Mouse (Mus musculus): ENCODE measurements around the gene Ndufaf2. TPM values are rescaled to one million over a fixed set of nuclear protein-coding genes. Genes with fewer than 3 reads are reported as not detected.

The Ndufaf2 gene
- total RNA-seq, 1 experiment: 41.1 TPM

GRCm38 (mm10) chr13:107956246-107956645 is 202.2 kb downstream of the Ndufaf2 start:
- no peak for DNase-seq (ENCODE audit: low read depth, low spot score)
- TF ChIP-seq ZC3H11A (IDR thresholded peaks at IDR 0.05; ENCODE audit: borderline replicate concordance, low read depth, low read length): no peak
- TF ChIP-seq ZNF384 (IDR thresholded peaks at IDR 0.05; ENCODE audit: low read depth, low read length): no peak
- no peak for TF ChIP-seq MAFK (IDR thresholded peaks at IDR 0.05; ENCODE audit: insufficient read depth, low read depth, low read length)
- no peak for TF ChIP-seq CHD2 (IDR thresholded peaks at IDR 0.05; ENCODE audit: low read depth, low read length)
- no peak for TF ChIP-seq HCFC1 (IDR thresholded peaks at IDR 0.05; ENCODE audit: borderline replicate concordance, insufficient read depth, low read length)
- no peak overlapping the region for H3K4me3 ChIP-seq (ENCODE audit: insufficient read depth in 1 of 2, low read depth in 1 of 2, low read length in 2 of 2, poor library complexity in 1 of 2, severe bottlenecking in 1 of 2)
- peak overlapping the region; percentile 99 for H3K27ac ChIP-seq (ENCODE audit: insufficient read depth, low read depth, low read length, poor library complexity, severe bottlenecking)
- peaks cover 9 to 16% of the 10 kb centered on the region in 2 experiments for H3K4me1 ChIP-seq (ENCODE audit: control insufficient read depth in 2 of 2, insufficient read depth in 2 of 2, low read length in 2 of 2, poor library complexity in 1 of 2)
- in situ Hi-C loops (cut with MboI; ENCODE audit: low sequenced_read_pairs in 2 of 2, unreplicated experiment in 2 of 2): no loop called here
- no peaks in the 10 kb centered on the region for H3K9me3 ChIP-seq (ENCODE audit: control insufficient read depth, insufficient read depth, low read depth, low read length)
- H3K36me3 ChIP-seq (ENCODE audit: control insufficient read depth, insufficient read depth, low read length, poor library complexity, severe bottlenecking): no peaks in the 10 kb centered on the region
- H3K9ac ChIP-seq (ENCODE audit: insufficient read depth, low read depth, low read length, poor library complexity, severe bottlenecking): no peak overlapping the region

- DNase-seq (ENCODE audit: low read depth, low spot score): peak; percentile 83
- H3K9me3 ChIP-seq (ENCODE audit: control insufficient read depth, insufficient read depth, low read depth, low read length): no peaks in the 10 kb centered on the region
These were observed 202.9 kb downstream of the Ndufaf2 start for GRCm38 (mm10) chr13:107955327-107956110.

DNA sequence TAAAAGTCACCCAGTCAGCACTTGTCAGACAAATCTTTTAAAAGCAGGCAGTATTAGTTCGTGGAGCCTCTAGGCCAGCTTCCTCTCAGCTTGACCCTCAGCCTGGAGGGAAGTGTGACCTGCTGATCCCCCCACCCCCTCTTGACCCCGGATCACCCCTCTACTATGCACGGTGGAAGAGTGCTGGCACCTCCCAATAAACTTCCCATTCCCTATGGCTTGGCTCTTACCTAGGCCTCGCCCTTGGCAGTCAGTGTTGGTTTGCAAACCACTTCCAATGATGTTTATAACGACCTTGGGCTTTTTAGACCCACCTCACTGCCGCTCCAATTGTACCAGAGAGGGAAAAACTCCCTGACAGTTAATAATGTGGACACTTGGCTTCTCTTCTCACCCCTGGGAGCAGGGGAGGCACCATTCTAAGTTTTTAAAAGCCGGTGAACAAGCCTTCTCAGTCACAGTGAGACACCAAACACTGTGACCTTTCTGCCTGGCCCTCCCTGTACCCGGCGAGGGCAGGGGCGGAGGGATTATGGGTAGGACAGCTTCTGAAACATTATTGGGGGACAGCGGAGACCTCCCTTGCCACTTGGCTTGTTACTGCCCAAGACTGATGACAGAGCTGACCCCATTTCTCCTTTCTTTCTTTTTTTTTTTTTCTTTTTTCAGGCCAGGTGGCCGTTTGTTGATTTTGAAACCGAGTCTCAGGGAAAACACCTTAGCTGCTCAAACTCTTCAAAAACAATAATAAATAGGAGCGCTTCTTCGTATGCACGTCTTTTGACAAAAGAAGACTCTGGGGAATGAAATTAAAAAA is 203.8 kb downstream of the Ndufaf2 start:
- no peak for DNase-seq (ENCODE audit: low read depth, low spot score)
- Histone ChIP-seq H3K9me3 (ENCODE audit: control insufficient read depth, insufficient read depth, low read depth, low read length) (no peaks in the 10 kb centered on the region), H3K9ac (ENCODE audit: insufficient read depth, low read depth, low read length, poor library complexity, severe bottlenecking) (peak overlapping the region; percentile 77), H3K4me1 (ENCODE audit: control insufficient read depth in 2 of 2, insufficient read depth in 2 of 2, low read length in 2 of 2, poor library complexity in 1 of 2) (peaks cover 9 to 12% of the 10 kb centered on the region in 2 experiments), H3K4me3 (ENCODE audit: insufficient read depth in 1 of 2, low read depth in 1 of 2, low read length in 2 of 2, poor library complexity in 1 of 2, severe bottlenecking in 1 of 2) (peak overlapping the region; percentile 21 to 59), H3K27ac (ENCODE audit: insufficient read depth, low read depth, low read length, poor library complexity, severe bottlenecking) (peak overlapping the region; percentile 93), H3K36me3 (ENCODE audit: control insufficient read depth, insufficient read depth, low read length, poor library complexity, severe bottlenecking) (no peaks in the 10 kb centered on the region)
- TF ChIP-seq ZNF384 (IDR thresholded peaks at IDR 0.05; ENCODE audit: low read depth, low read length): peak; percentile 77; the same call in 1 of the 2 replicates
- no peak for TF ChIP-seq HCFC1 (IDR thresholded peaks at IDR 0.05; ENCODE audit: borderline replicate concordance, insufficient read depth, low read length)
- in situ Hi-C loops (cut with MboI; ENCODE audit: low sequenced_read_pairs in 2 of 2, unreplicated experiment in 2 of 2): no loop called here

More at GRCm38 (mm10) chr13:107955327-107956110, 202.9 kb downstream of the Ndufaf2 start:
- Histone ChIP-seq H3K9ac (ENCODE audit: insufficient read depth, low read depth, low read length, poor library complexity, severe bottlenecking) (peak overlapping the region; percentile 71; the same call in 1 of the 2 replicates), H3K36me3 (ENCODE audit: control insufficient read depth, insufficient read depth, low read length, poor library complexity, severe bottlenecking) (no peaks in the 10 kb centered on the region), H3K4me1 (ENCODE audit: control insufficient read depth in 2 of 2, insufficient read depth in 2 of 2, low read length in 2 of 2, poor library complexity in 1 of 2) (peaks cover 9 to 13% of the 10 kb centered on the region in 2 experiments), H3K4me3 (ENCODE audit: insufficient read depth in 1 of 2, low read depth in 1 of 2, low read length in 2 of 2, poor library complexity in 1 of 2, severe bottlenecking in 1 of 2) (peak overlapping the region; percentile 50 to 59), H3K27ac (ENCODE audit: insufficient read depth, low read depth, low read length, poor library complexity, severe bottlenecking) (peak overlapping the region; percentile 99)
- no peak for TF ChIP-seq ZC3H11A (IDR thresholded peaks at IDR 0.05; ENCODE audit: borderline replicate concordance, low read depth, low read length)
- TF ChIP-seq CHD2 (IDR thresholded peaks at IDR 0.05; ENCODE audit: low read depth, low read length): 0 out of 2 replicates have a peak, but pooled peaks have one; percentile 28
- no peak for TF ChIP-seq HCFC1 (IDR thresholded peaks at IDR 0.05; ENCODE audit: borderline replicate concordance, insufficient read depth, low read length)
- no peak; the same call in 1 of the 2 replicates for TF ChIP-seq ZNF384 (IDR thresholded peaks at IDR 0.05; ENCODE audit: low read depth, low read length)
- 0 out of 2 replicates have a peak, but pooled peaks have one; percentile 17 for TF ChIP-seq MAFK (IDR thresholded peaks at IDR 0.05; ENCODE audit: insufficient read depth, low read depth, low read length)
- in situ Hi-C loops (cut with MboI; ENCODE audit: low sequenced_read_pairs in 2 of 2, unreplicated experiment in 2 of 2): no loop called here

- H3K4me1 ChIP-seq (ENCODE audit: control insufficient read depth in 2 of 2, insufficient read depth in 2 of 2, low read length in 2 of 2, poor library complexity in 1 of 2): peaks cover 9 to 12% of the 10 kb centered on the region in 2 experiments
- H3K27ac ChIP-seq (ENCODE audit: insufficient read depth, low read depth, low read length, poor library complexity, severe bottlenecking): peak overlapping the region; percentile 93
- H3K4me3 ChIP-seq (ENCODE audit: insufficient read depth in 1 of 2, low read depth in 1 of 2, low read length in 2 of 2, poor library complexity in 1 of 2, severe bottlenecking in 1 of 2): peak overlapping the region; percentile 21 to 59
- DNase-seq (ENCODE audit: low read depth, low spot score): no peak
- peak overlapping the region; percentile 77 for H3K9ac ChIP-seq (ENCODE audit: insufficient read depth, low read depth, low read length, poor library complexity, severe bottlenecking)
- TF ChIP-seq CHD2 (IDR thresholded peaks at IDR 0.05; ENCODE audit: low read depth, low read length): no peak
- TF ChIP-seq HCFC1 (IDR thresholded peaks at IDR 0.05; ENCODE audit: borderline replicate concordance, insufficient read depth, low read length): no peak
- TF ChIP-seq ZNF384 (IDR thresholded peaks at IDR 0.05; ENCODE audit: low read depth, low read length): no peak
- no peak for TF ChIP-seq ZC3H11A (IDR thresholded peaks at IDR 0.05; ENCODE audit: borderline replicate concordance, low read depth, low read length)
- no peak for TF ChIP-seq MAFK (IDR thresholded peaks at IDR 0.05; ENCODE audit: insufficient read depth, low read depth, low read length)
- H3K9me3 ChIP-seq (ENCODE audit: control insufficient read depth, insufficient read depth, low read depth, low read length): no peaks in the 10 kb centered on the region
- in situ Hi-C loops (cut with MboI; ENCODE audit: low sequenced_read_pairs in 2 of 2, unreplicated experiment in 2 of 2): no loop called here
- no peaks in the 10 kb centered on the region for H3K36me3 ChIP-seq (ENCODE audit: control insufficient read depth, insufficient read depth, low read length, poor library complexity, severe bottlenecking)
These were observed 204.4 kb downstream of the Ndufaf2 start for GRCm38 (mm10) chr13:107954100-107954444.

Other genes with a start within 250 kb of the Ndufaf2 start
- 53.1 and 54.5 TPM in 2 replicates for gene Smim15, start 114.2 kb downstream of the Ndufaf2 start, total RNA-seq (2012; rRNA removed)
- gene Ercc8, start 108 bp upstream of the Ndufaf2 start, total RNA-seq (2012; rRNA removed): 17.3 and 18.3 TPM in 2 replicates
- 1.4 and 2.2 TPM in 2 replicates for gene Elovl7, start 55.8 kb upstream of the Ndufaf2 start, total RNA-seq (2012; rRNA removed)
- gene Depdc1b, start 157.7 kb upstream of the Ndufaf2 start, total RNA-seq (2012; rRNA removed): 18.2 and 23.1 TPM in 2 replicates